Mouse (Mus musculus) heart, embryonic 11.5 days (tissue): ENCODE data around the gene Ddx23. TPM values are rescaled to one million over a fixed set of nuclear protein-coding genes. Genes with fewer than 3 reads are reported as not detected.

Experiments
- ATAC-seq: fragments of 200-750 bp; cut with Nextera tagmentation; replicated peaks from 2 replicates; pipeline ENCODE4 v1.8.0; 2017; ENCODE audit warnings: moderate library complexity; ENCODE audit not compliant: insufficient number of reproducible peaks, low FRiP score, low TSS enrichment
- H3K27ac ChIP-seq: fragments of 300-500 bp; sonication (generic); 2 replicates; pipeline ENCODE4 v1.5.1; 2014; ENCODE audit warnings: mild to moderate bottlenecking, low read depth, low read length
- H3K27me3 ChIP-seq: fragments of 300-500 bp; sonication (generic); 2 replicates; pipeline ENCODE4 v1.6.1; 2014; ENCODE audit warnings: mild to moderate bottlenecking, low read length, mixed read lengths; ENCODE audit not compliant: control insufficient read depth, insufficient read depth
- H3K36me3 ChIP-seq: fragments of 300-500 bp; sonication (generic); 2 replicates; pipeline ENCODE4 v1.6.1; 2014; ENCODE audit warnings: mild to moderate bottlenecking, low read length, moderate library complexity, mixed read lengths; ENCODE audit not compliant: control insufficient read depth, insufficient read depth
- H3K4me1 ChIP-seq: fragments of 300-500 bp; sonication (generic); 2 replicates; pipeline ENCODE4 v1.6.1; 2014; ENCODE audit warnings: low read length; ENCODE audit not compliant: control insufficient read depth, insufficient read depth
- H3K4me2 ChIP-seq: fragments of 300-500 bp; sonication (generic); 2 replicates; pipeline ENCODE4 v1.6.1; 2014; ENCODE audit warnings: mild to moderate bottlenecking, moderate library complexity
- H3K4me3 ChIP-seq: fragments of 300-500 bp; sonication (generic); 2 replicates; pipeline ENCODE4 v1.5.1; 2014; ENCODE audit warnings: low read depth, low read length
- H3K9ac ChIP-seq: fragments of 300-500 bp; sonication (generic); 2 replicates; pipeline ENCODE4 v1.6.1; 2014; ENCODE audit warnings: mild to moderate bottlenecking, low read depth, low read length, moderate library complexity
- H3K9me3 ChIP-seq: fragments of 300-500 bp; sonication (generic); replicated peaks from 2 replicates; pipeline ENCODE4 v1.6.1; 2016; ENCODE audit warnings: low read length; ENCODE audit not compliant: control insufficient read depth
- whole genome bisulfite sequencing: fragments of 180-500 bp; shearing (Covaris S2); extraction: QIAGEN DNeasy Blood & Tissue Kit; methylation state at CpG from one replicate; pipeline ENCODE4 v1.1.7; 2014; ENCODE audit not compliant: insufficient replicate concordance; 5-methylcytosine and 5-hydroxymethylcytosine counted together
- polyA plus RNA-seq: library from polyadenylated mRNA; unstranded; fragments of >200 nt; fragmentation: Nextera tagmentation; extraction: Ambion mirVana; gene quantifications from 2 replicates; pipeline ENCODE4 v1.2.1, GENCODE M21; 2014

Ddx23 gene
- polyA plus RNA-seq, 1 experiment from 2014 or later, result 19.6 TPM

GRCm38 (mm10) chr15:98602921-98603458 lies 59.7 kb downstream of the Ddx23 start:
- peak overlapping the region; percentile 33 for H3K4me3 ChIP-seq
- H3K4me2 ChIP-seq, result peak overlapping the region; percentile 59
- WGBS, result 20% methylated on average over 4 of the region's 4 CpGs

DNA sequence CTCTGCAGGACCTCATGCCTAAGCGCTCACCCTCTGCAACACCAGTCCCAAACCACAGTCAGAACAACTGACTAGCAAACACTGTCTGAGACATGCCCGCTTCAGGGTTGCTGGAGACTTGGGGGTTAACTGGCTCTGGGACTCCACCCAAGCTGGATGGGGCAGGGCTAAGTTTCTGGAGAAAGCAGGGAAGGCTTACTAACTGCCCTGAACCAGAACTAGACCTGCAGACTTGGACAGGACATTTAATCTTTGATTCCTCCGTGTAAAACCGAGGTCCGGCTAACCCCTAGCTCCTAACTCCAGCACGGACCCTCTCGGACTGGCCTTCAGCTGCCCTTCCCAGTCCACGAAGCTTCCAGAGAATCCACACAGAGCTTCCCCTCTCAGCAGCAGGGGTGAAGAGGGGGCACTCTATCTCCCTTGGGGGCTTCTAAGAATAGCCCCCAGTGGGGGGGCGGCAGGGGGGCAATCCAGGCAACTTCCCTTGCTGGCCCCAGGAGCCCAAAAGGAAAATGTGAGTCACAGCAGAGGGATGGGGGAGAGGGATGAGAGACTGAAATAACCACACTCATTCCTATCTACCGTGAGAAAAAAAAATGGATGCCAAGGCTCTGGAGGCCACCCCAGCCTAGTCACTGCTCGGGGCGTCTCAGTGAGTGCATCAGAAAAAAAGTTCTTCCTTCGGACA lies 60.4 kb downstream of the Ddx23 start:
- Histone ChIP-seq H3K9me3 (no peaks in the 10 kb centered on the region), H3K4me1 (peaks cover 71% of the 10 kb centered on the region), H3K4me2 (peak overlapping the region; percentile 59), H3K27me3 (no peaks in the 10 kb centered on the region), H3K36me3 (peaks cover 43% of the 10 kb centered on the region), H3K27ac (peak overlapping the region; percentile 87), H3K4me3 (peak overlapping the region; percentile 33), H3K9ac (peak overlapping the region; percentile 66)
- WGBS, result 12% methylated on average over 13 of the region's 13 CpGs
- ATAC-seq, result peak; percentile 46

More at GRCm38 (mm10) chr15:98602921-98603458, 59.7 kb downstream of the Ddx23 start:
- H3K36me3 ChIP-seq, result peaks cover 36% of the 10 kb centered on the region
- peaks cover 72% of the 10 kb centered on the region for H3K4me1 ChIP-seq
- peak overlapping the region; percentile 66 for H3K9ac ChIP-seq
- H3K27me3 ChIP-seq, result no peaks in the 10 kb centered on the region
- no peaks in the 10 kb centered on the region for H3K9me3 ChIP-seq
- 0 out of 2 replicates have a peak, but pooled peaks have one; percentile 15 for ATAC-seq
- H3K27ac ChIP-seq, result peak overlapping the region; percentile 87

DNA sequence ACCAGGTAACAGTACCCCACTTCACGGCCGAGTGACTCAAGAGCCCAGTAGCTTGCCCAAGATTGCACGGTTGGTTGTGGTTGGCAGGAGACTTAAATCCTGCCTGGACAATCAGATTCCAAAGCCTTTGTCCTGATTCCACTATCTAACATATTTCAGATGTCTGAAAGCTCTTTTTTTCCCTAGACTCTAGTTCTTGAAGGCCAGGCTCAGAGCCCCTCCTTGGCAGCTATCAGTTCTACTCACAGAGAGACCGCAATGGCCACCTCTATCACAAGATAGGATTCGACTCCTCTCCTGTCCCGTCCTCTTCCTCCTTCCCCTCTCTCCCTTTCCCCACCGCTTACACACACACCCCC lies 60.9 kb downstream of the Ddx23 start:
- Histone ChIP-seq H3K4me1 (peaks cover 66% of the 10 kb centered on the region), H3K36me3 (peaks cover 48% of the 10 kb centered on the region)

DNA sequence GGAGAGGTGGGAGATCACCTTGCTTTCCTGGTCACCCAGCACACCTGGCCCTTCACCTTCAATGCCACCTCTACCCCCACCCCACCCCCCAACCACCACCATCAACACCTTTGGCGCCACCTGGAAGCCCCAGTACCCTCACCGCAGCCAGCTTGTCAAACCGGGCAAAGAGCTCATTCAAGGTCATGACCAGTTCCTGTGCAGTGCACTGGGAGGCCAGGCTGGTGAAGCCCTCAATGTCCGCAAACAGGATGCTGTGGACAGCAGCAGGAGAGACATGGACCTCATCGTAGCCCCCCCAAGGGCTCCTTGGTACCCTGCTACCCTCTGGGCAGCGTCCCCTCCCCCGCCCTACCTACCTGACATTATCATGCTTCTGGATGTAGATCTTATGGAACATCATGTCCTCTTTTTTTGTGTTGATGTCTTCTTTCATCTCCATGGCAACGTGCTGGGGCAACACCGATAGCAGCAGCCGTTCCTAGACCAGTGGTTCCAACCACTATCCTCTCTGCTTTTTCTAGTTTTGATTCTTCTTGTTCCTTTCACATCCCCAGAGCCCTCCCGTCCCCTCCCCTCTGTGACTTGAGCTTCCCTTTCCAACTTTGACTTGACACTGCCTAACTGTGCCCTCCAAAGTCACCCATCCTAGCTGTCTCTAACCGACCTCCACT lies 62.5 kb downstream of the Ddx23 start:
- peaks cover 52% of the 10 kb centered on the region for H3K4me1 ChIP-seq
- ATAC-seq, result no peak
- no peaks in the 10 kb centered on the region for H3K27me3 ChIP-seq
- H3K9ac ChIP-seq, result no peak overlapping the region
- no peak overlapping the region for H3K4me2 ChIP-seq
- H3K4me3 ChIP-seq, result no peak overlapping the region
- H3K27ac ChIP-seq, result 0 out of 2 replicates have a peak overlapping the region, but pooled peaks have one; percentile 15
- H3K36me3 ChIP-seq, result peaks cover 59% of the 10 kb centered on the region
- H3K9me3 ChIP-seq, result no peaks in the 10 kb centered on the region
- 78% methylated on average over 12 of the region's 12 CpGs for WGBS

More for the DNA sequence above, 60.9 kb downstream of the Ddx23 start:
- Histone ChIP-seq H3K4me2 (peak overlapping the region; percentile 59), H3K27me3 (no peaks in the 10 kb centered on the region), H3K9ac (peak overlapping the region; percentile 66), H3K27ac (peak overlapping the region; percentile 87), H3K9me3 (no peaks in the 10 kb centered on the region), H3K4me3 (peak overlapping the region; percentile 33)
- WGBS, result 33% methylated on average over 7 of the region's 7 CpGs
- ATAC-seq, result no peak

DNA sequence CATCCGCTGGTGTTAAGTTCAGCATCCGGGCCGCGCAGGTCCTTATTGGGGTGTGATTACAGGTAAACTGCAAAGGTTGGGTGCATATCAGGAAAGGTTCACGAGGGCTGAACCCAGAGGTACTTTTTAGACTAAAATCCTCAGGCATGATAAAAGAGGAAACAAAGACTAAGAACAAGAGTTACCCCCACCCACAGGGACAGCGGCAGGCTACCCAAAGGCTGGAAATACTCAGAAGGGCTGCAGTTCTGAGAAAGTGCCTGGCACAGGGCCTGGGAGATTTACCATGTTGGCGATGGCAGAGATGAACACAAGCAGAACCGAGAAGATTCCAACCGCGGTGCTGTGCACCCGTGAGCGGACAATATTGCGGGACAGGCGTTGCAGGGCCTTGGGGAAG lies 66.1 kb downstream of the Ddx23 start:
- no peak overlapping the region for H3K4me3 ChIP-seq
- H3K4me1 ChIP-seq, result peaks cover 16% of the 10 kb centered on the region
- no peak for ATAC-seq
- 89% methylated on average over 14 of the region's 14 CpGs for WGBS
- H3K9me3 ChIP-seq, result no peaks in the 10 kb centered on the region
- H3K4me2 ChIP-seq, result no peak overlapping the region
- no peak overlapping the region for H3K27ac ChIP-seq
- H3K9ac ChIP-seq, result no peak overlapping the region
- peaks cover 78% of the 10 kb centered on the region for H3K36me3 ChIP-seq
- H3K27me3 ChIP-seq, result no peaks in the 10 kb centered on the region

Other genes starting within 250 kb of the Ddx23 start
- not detected in 2 replicates for gene Olfr282, start 231.7 kb downstream of the Ddx23 start, polyA plus RNA-seq
- gene Olfr281, start 210.3 kb downstream of the Ddx23 start, polyA plus RNA-seq, result not detected in 2 replicates
- gene OR5BS1P, start 193.0 kb downstream of the Ddx23 start, polyA plus RNA-seq, result not detected in 2 replicates
- gene Lalba, start 180.2 kb downstream of the Ddx23 start, polyA plus RNA-seq, result not detected in 2 replicates
- not detected in 2 replicates for gene Olfr279, start 170.5 kb downstream of the Ddx23 start, polyA plus RNA-seq
- 75.9 and 77.5 TPM in 2 replicates for gene Kansl2, start 128.6 kb downstream of the Ddx23 start, polyA plus RNA-seq
- 38.1 and 42.3 TPM in 2 replicates for gene Ccnt1, start 92.0 kb downstream of the Ddx23 start, polyA plus RNA-seq
- gene 4930415O20Rik, start 91.9 kb downstream of the Ddx23 start, polyA plus RNA-seq, result 0.73 and 1.0 TPM in 2 replicates
- gene Adcy6, start 52.8 kb downstream of the Ddx23 start, polyA plus RNA-seq, result 24.5 and 34.8 TPM in 2 replicates
- 9.8 and 9.9 TPM in 2 replicates for gene Cacnb3, start 32.1 kb downstream of the Ddx23 start, polyA plus RNA-seq
- gene Rnd1, start 14.6 kb upstream of the Ddx23 start, polyA plus RNA-seq, result 1.2 and 1.6 TPM in 2 replicates
- gene Ccdc65, start 45.3 kb upstream of the Ddx23 start, polyA plus RNA-seq, result 0.23 and 0.37 TPM in 2 replicates
- 20.4 and 21.1 TPM in 2 replicates for gene Fkbp11, start 65.3 kb upstream of the Ddx23 start, polyA plus RNA-seq
- gene Arf3, start 100.3 kb upstream of the Ddx23 start, polyA plus RNA-seq, result 22.8 and 30.7 TPM in 2 replicates
- not detected in 2 replicates for gene Wnt10b, start 115.3 kb upstream of the Ddx23 start, polyA plus RNA-seq
- not detected in 2 replicates for gene Wnt1, start 127.0 kb upstream of the Ddx23 start, polyA plus RNA-seq
- 0.11 and 0.25 TPM in 2 replicates for gene Ddn, start 146.6 kb upstream of the Ddx23 start, polyA plus RNA-seq
- 72.1 and 74.7 TPM in 2 replicates for gene Prkag1, start 168.6 kb upstream of the Ddx23 start, polyA plus RNA-seq
- 12.7 and 16.1 TPM in 2 replicates for gene Kmt2d, start 208.3 kb upstream of the Ddx23 start, polyA plus RNA-seq
- 6.5 and 8.8 TPM in 2 replicates for gene Rhebl1, start 231.6 kb upstream of the Ddx23 start, polyA plus RNA-seq
- gene Dhh, start 235.6 kb upstream of the Ddx23 start, polyA plus RNA-seq, result 2.5 and 5.0 TPM in 2 replicates